Mouse (Mus musculus): ENCODE results near the gene Lnp1.
"Not testable (repeated sequence)": the region's sequence is repeated elsewhere in the genome, so short reads cannot be mapped to it uniquely, and the experiment has no call there.

Lnp1 gene

GRCm38 (mm10) chr16:56928023-56928422 lies at the start of gene Lnp1:
Gene Lnp1, minus strand, starts transcription at chr16:56928061.
- DNase-seq: no peak

DNA sequence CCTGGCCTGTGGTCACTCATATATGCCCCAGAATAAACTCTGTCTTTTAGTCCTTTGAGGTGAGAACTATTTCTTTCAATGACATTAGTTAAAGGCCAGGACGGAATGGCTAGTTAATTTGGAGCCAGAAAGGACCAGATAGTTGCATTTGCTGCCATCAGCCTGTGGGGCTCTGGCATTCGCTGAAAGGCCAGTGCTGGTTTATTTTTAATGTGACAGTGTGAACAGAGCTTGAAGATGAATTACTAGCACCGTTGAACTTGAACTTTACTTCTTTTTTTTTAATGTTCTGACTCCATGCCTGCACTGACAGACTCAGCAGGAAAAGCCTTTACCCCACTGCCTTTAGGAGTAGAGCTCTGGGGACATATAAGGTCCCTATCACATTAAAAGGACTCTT lies 46.8 kb upstream of the Lnp1 start:
- no peak for DNase-seq

GRCm38 (mm10) chr16:56958311-56958710 lies 30.4 kb upstream of the Lnp1 start:
- not testable (repeated sequence) for DNase-seq

- no peak for DNase-seq
These were observed 21.2 kb upstream of the Lnp1 start for GRCm38 (mm10) chr16:56949085-56949484.

GRCm38 (mm10) chr16:56942341-56942740 lies 14.5 kb upstream of the Lnp1 start:
- DNase-seq: no peak

- peak; percentile 8 for DNase-seq
These were observed 7.7 kb downstream of the Lnp1 start for GRCm38 (mm10) chr16:56920102-56920657.

DNA sequence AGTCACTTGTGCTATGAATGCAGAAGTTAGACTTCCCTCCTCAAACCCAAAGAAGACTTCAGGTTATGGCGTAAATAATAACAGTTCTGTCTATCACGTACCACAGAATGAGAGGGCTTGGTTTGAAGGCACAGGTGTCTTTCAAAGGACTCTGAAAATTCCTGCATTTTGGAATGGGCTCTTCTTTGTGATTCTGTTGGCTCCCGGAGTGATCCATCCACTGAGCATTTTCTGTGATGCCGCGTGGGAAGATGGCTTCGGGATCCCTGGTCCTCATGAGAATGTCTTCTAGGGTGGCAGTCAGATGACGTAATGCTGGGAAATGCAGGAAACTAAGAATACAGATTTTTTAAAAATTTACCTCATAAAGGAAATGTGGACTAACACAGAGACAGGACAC lies 10.6 kb downstream of the Lnp1 start:
- no peak for DNase-seq

GRCm38 (mm10) chr16:56908986-56909385 lies 18.9 kb downstream of the Lnp1 start:
- DNase-seq: no peak

GRCm38 (mm10) chr16:56902206-56902605 lies 25.7 kb downstream of the Lnp1 start:
- DNase-seq: not testable (repeated sequence)

DNA sequence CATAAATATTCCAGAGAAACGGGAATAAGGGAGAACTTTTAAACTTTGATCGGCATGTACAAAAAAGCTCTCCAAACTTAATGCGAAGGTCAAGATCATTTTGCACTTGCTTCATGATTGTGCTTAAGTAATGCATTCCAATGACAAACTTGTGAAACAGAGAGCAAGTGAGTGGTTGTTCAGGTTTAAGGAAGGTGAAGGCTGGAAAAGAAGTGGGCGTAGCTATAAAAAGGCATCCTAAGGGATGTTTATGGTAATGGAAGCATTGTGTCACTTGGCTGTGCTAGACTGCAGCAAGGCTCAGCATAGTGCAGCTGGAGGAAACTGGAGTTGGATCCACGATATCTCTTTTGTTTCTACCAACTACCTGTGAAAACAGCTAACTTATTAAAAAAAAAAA lies 36.3 kb downstream of the Lnp1 start:
- DNase-seq: no peak

- DNase-seq: no peak
These were observed 41.2 kb downstream of the Lnp1 start for GRCm38 (mm10) chr16:56886616-56887116.

DNA sequence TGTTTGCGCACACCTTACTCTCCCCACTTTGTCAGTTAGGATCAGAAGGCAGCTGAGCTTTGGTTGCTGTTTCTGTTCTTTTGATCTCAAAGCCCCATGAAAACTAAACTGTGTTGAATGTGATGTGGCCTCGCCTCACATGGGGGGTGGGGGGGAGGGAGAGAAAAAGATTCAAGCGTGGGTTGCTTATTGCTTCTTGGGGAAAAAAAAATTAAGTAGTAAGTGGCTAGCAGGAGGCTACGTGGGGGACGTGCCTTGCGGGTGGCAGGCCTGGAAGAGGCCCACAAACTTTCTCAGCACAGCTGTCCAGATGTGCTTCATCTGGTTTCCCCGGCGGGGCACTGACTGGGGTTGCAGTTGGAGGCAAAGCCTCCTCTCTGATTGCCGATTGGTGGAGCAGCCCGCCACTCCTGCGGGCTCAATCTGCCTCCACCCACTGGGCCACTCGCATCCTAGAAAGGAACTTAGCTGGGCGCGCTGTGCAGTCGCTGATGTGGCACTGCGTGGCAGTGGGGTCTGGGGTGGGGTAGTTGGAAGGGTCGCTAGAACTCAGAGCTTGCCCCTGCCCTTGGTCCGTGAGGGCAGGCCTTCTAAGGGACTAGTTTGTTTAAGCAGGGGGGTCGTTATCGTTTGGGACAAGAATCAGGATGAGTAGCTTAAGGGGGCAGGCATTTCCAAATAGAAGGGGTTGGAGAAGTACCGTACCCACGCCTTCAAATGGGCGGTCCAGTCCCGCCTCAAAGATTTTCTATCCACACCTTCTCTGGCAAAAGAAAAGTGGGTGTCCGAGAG lies 41.8 kb downstream of the Lnp1 start, which contains the start of gene Tmem45a:
Gene Tmem45a, minus strand, starts transcription at position 343 of the 792 bp plus-strand sequence.
- peak; percentile 72 for DNase-seq

DNA sequence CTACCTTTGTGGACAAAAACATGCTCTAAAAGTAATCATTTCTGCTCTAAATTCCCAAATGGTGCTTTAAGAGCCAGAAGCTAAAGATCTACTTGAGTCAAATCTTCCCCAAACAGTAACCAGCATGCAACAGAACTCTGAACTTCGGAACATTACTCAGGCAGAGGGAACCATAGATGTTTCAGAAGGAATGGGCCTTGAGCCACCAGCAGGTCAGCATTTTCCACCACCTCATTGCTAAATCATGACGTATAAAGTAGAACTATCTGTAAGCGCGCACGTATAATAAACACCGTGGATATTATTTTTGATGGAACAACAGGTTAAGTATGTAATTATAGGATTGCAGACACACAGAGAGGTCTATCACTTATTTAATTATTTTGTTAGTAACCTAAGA lies 43.0 kb downstream of the Lnp1 start:
- no peak for DNase-seq

DNA sequence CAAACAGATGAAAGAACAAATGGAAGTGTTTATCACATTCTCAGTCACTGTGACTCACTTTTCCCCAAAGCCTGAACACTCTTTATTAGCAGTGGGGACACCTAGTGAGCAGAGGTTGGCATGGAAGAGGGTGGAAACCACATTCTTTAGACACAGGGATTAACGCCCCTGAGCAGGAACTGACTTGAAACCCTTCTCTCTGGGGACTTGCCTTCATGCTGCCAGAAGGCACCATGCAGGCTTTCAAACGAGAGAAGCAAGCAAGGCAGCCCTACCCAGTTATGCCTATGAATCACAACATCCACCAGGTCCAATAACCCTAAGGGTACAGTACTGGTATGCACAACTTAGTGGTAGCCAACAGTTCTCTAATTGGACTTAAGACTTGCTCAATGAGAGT lies 54.5 kb downstream of the Lnp1 start:
- no peak for DNase-seq

DNA sequence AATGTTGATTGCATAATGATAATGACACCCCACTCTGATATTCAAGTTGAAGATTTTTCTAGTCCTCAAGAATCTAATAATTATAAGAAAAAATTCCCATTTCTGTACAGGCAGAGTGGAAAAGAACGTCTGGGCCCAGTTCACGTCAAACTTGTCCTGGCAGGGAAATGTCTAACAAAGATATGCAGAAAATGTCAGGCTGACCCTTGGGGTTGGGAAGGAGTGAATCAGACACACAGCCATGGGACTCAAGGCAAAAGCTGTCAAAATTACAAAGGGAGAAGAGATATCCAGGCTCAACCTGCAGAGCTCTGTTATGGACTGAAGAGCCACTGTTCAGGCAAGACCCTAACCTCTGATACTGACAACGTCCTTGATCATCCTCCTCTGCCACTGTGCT lies 57.4 kb downstream of the Lnp1 start:
- DNase-seq: no peak

DNA sequence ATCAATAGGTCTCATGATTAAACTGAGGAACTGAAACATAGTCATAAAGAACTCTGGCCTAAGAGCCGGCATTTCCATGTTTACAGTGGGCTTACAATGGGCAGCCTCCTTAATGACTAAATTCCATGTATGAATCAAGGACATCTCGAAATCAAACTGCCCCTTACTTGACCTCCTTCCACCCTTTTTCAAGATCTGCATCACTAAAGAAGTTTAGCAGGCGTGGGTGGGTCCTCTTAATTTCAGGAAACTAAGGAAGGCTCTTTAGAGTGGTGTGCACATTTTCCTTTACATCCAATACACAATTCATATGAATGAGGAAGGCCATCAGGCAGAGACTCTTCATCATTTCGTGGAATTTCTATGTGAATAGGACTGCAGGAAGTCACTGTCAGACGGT lies 59.5 kb downstream of the Lnp1 start:
- DNase-seq: no peak

- no peak for DNase-seq
These were observed 60.3 kb downstream of the Lnp1 start for GRCm38 (mm10) chr16:56867591-56867990.
